Mouse (Mus musculus): ENCODE measurements around the gene Gramd1b.

The Gramd1b gene

GRCm38 (mm10) chr9:40400171-40400570 lies 131.0 kb downstream of the Gramd1b start:
- DNase-seq (ENCODE audit: low read depth, low spot score): no peak

GRCm38 (mm10) chr9:40399359-40399932 lies 131.7 kb downstream of the Gramd1b start:
- DNase-seq (ENCODE audit: low read depth, low spot score): no peak

- DNase-seq (ENCODE audit: low read depth, low spot score): peak; percentile 93
Observed at GRCm38 (mm10) chr9:40397471-40398245, 133.5 kb downstream of the Gramd1b start.

- peak; percentile 87 for DNase-seq (ENCODE audit: low read depth, low spot score)
Observed at GRCm38 (mm10) chr9:40397036-40397435, 134.1 kb downstream of the Gramd1b start.

GRCm38 (mm10) chr9:40396171-40396570 lies 135.0 kb downstream of the Gramd1b start:
- no peak for DNase-seq (ENCODE audit: low read depth, low spot score)

GRCm38 (mm10) chr9:40391852-40392695 lies 139.1 kb downstream of the Gramd1b start:
- DNase-seq (ENCODE audit: low read depth, low spot score): peak; percentile 63

DNA sequence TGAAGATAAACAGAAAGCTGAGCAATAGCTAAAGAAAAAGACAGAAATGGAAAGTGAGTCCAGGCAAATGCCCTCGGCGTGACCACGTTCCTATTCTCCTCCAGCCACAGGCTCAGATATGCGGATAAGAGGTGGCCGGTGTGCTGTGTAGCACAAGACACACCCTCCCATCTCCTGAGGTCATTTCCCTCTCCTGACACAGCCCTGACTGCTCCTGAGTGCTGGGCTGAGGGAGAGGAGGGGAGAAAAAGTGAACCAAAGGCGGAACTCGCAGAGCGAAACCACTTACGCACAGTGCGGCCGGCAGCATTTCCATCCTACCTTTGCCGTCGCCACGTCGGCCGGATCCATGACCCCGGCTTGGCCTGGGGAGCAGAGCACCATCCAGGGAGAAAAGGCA lies 139.8 kb downstream of the Gramd1b start:
- no peak for DNase-seq (ENCODE audit: low read depth, low spot score)

DNA sequence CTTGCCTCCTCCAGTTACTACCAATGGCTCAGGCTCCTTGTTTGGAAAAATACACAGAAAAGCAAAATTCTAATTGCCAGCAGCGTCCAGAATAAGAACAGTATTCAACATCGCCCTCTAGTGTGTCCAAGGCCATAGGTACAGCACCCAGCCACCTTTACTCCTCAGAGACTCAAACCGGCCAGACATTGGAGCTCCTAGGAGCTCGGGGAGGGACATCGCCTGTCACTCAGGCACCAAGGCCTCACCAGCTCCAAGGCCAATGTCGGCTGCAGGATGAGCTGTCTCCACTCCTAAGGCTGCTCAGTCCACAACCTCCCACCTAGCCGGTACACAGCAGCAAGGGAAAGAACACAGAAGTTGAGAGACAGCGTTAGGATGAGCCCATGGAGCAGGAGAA lies 140.3 kb downstream of the Gramd1b start:
- DNase-seq (ENCODE audit: low read depth, low spot score): peak; percentile 71

DNA sequence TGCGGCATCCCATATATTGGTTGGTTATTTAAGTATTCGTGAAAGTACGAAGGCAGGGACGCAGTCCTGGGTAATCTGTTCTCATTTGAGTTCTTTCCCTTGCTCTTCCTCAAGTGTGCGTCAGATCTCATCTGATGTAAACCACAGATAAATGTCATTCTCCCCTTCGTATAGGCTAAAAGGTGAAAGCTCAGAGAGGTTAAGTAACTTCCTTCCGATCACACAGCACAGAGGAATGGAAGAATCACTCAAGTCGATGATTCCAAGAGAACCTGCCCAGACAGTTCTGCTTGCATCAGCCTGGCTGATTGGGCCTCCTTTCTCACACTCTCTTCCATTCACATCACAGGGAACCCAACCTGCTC lies 140.8 kb downstream of the Gramd1b start:
- no peak for DNase-seq (ENCODE audit: low read depth, low spot score)

GRCm38 (mm10) chr9:40389669-40390395 lies 141.4 kb downstream of the Gramd1b start:
- no peak for DNase-seq (ENCODE audit: low read depth, low spot score)

GRCm38 (mm10) chr9:40389175-40389574 lies 142.0 kb downstream of the Gramd1b start:
- DNase-seq (ENCODE audit: low read depth, low spot score): no peak

DNA sequence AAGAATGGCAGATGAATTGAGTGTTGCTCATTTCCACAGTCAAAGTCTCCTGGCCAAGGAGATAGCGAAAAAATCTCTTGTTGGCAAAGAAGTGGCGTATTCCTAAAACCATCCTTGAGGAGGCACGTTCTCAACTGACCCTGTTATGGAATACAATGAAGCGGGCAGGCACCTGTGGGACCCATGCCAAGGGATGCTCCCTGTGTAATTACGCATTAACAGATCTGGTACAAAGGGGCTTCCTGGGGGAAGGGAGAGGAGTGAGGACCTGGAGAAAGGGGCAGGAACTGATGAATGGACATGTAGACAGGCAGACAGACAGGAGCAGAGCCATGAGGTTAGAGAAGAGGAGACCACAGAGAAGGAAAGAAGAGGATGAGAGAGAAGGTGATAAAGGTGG lies 146.4 kb downstream of the Gramd1b start:
- DNase-seq (ENCODE audit: low read depth, low spot score): no peak

DNA sequence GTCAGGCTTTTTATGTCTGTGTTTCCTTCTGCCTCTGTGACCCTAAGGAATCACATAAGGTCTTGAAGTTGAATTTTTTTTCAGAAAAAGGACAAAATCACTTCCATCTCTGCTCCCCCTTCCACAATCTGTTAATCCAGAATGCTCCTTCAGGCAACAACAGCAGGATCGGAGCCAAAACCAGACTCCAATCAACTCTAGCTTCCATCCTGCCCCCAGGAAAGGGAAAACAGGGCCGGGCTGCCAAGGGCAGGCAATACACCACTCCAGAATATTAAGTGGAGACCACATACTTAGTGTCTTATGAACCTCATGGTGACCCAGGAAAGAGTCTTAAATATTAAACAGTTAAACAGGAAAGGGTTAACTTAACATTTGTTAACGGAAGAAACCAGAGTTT lies 148.7 kb downstream of the Gramd1b start:
- DNase-seq (ENCODE audit: low read depth, low spot score): no peak

DNA sequence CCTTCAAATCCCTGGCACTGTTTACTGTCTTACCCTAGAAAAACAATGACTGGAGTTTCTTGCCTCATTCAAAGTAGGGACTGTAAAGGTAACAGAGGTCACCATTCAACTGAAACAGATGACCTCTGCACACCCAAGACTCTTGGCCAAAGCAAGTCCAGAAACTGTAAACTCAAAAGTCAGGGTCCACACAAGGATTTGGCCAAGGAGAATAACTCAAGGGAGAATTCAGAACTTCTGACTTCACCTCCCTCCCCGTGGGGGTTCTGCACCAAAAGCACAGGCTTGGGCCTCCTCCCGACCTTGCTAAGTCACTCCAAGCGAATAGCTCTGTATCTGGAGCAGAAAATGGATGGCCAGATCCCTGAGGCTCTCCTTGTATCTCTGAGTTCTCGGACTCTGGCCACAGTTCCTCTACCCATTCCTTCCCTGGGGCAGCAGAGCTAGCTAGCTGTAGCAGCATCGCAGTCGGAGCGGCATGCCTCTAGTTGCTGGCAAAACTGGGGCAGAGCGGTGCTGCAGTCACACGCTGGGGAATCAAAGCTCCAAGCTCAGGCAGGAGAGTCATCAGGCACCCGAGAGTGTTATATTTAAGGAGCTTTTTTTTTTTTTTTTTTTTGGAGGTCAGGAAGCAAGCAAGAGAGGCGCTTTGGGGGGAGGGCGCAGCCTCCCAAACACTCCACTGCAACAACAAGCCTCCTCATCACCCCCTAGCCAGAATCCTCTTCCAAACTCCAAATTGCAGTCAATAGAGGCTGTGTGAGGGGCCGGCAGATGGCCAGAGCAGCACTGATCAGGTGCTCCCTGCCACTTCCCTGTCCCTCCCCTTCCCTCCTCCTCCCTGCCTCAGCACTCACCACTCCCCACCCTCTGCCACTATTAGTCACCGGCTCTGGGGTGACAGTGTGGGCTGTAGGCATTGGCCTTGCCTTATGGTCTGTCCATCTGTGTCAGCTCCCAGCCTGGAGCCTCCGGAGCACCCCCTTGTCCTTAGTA lies 149.5 kb downstream of the Gramd1b start:
- no peak for DNase-seq (ENCODE audit: low read depth, low spot score)

DNA sequence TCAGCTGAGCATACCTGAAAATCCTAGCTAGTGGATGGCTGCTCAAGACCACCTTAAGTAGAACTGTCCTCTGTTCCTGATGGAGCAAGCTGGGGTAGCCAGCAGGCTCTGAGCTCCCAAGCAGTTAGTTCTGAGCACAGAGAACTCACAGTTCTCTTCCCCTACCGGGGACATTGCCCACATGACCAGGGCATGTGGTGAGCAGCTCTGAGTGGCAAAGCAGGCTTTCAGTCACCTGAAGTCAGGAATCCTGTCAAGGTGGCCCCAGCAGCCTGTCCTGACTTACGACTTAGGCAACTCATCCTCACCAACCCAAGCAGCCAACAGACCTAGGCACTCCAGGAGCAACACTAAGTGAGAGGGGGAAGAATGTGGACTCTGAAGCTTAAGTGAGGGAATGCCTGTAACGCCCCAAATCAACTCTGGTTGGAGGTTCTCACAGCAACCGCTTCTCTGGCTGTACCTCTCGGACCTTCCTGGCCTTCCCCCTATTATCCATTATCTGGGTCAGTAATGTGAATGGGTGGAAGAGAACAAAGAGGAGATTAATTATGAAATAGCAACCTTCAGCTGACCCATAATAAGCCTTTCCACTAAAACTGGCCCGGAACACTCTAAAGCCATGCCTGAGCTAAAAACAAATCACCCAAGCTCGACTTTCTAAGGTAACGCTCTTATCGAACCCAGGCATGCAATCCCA lies 154.3 kb downstream of the Gramd1b start:
- DNase-seq (ENCODE audit: low read depth, low spot score): no peak

DNA sequence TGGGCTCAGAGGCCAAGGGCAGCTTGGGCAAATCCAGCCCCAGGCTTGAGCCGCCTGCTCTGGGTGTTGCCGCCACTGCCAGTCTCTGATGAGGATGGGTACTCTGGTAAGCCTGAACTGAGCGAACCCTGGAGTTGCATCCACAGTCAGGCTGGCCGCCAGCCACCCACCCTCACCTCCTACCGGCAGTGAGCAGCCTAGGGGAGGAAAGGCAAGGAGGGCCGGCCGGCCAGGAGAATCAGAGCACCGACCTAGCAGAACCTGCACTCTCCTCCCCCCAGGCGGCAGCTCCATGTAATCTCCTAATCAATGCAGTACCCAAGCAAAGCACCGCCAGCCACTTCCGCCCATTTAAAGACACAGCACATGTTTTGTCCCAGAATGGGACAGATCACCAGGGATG lies 155.0 kb downstream of the Gramd1b start:
- DNase-seq (ENCODE audit: low read depth, low spot score): peak; percentile 61

DNA sequence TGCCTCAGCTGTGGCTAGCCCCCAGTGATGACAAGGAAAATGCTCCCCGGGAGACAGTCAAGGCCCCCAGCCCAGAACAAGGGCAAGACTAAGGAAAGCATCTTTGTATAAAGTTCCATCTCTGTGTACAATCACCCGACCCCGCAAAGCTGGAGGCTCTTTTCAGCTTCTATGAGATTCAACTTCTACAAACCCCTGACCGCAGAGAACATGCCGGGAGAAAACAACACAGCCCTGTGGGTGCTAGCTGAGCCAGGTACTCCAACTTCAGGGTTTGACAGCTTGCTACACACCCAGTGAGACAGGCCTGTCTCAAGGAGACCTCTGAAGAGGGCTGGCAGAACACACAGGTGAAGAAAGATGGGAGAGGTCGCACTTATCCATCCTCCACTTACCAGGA lies 155.7 kb downstream of the Gramd1b start:
- DNase-seq (ENCODE audit: low read depth, low spot score): no peak

DNA sequence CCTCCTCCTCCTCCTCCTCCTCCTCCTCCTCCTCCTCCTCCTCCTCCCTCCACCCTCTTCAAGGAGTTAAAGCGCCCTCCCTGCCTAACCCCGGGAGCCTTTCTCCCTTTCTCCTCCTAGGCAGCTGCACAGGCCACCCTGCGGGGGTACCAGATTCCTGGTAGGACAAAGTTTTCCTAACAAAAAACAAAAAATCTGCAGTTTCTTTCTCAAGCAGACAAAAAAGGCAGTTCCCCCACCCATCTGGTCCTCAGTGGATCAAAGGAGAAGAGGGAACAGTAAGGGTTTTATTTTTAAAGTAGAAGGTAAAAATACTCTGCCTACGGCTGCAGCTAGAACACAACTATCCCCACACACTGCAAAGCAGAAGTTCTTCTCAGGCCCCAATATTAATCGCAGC lies 156.2 kb downstream of the Gramd1b start:
- no peak for DNase-seq (ENCODE audit: low read depth, low spot score)

- DNase-seq (ENCODE audit: low read depth, low spot score): no peak
Observed at GRCm38 (mm10) chr9:40374533-40374971, 156.6 kb downstream of the Gramd1b start.

GRCm38 (mm10) chr9:40374052-40374451 lies 157.1 kb downstream of the Gramd1b start:
- DNase-seq (ENCODE audit: low read depth, low spot score): no peak
